Mouse (Mus musculus) lung, adult 2 months (tissue): Measurements from ENCODE around the gene Gm5150.

Experiments used
- CTCF ChIP-seq: fragments of 200-500 bp; IDR thresholded peaks from 2 replicates; pipeline ENCODE4 v1.5.1; 2011; ENCODE audit warnings: mild to moderate bottlenecking, low read length, control low read depth; ENCODE audit not compliant: insufficient read depth
- POLR2A ChIP-seq: fragments of 200-500 bp; IDR thresholded peaks from 2 replicates; pipeline ENCODE4 v1.6.1; 2011; ENCODE audit warnings: low read depth, mild to moderate bottlenecking, control low read depth, low read length, borderline replicate concordance; ENCODE audit errors: extremely low read depth

DNA sequence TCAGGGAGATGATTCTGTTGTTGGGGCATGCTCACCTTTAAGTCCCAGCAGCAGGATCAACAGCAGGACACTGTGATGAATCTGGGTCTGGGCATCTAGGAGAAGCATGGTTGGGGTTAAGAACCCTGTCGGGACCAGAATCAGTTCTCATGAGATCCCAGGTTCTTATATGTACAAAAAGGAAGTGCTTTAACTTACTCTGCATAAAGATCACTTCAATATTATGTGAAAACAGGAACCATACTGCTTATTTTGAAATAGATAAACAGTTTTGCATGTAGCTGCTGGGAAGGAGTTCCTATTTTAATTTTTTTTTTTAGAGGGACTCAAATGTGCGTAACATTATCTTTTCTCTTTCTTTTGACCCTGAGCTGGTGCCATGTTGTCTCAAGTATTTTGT, at the start of gene Gm5150:
- TF ChIP-seq CTCF, result no peak
- TF ChIP-seq POLR2A, result no peak
